Mouse (Mus musculus): Measurements from ENCODE around the gene Mios. TPM values are rescaled to one million over a fixed set of nuclear protein-coding genes. Genes with fewer than 3 reads are reported as not detected.

Gene Mios
- polyA plus RNA-seq, 1 experiment, result 4.3 TPM

GRCm38 (mm10) chr6:8278426-8279002 lies 69.5 kb downstream of the Mios start:
- DNase-seq (ENCODE audit: low read depth), result no peak

GRCm38 (mm10) chr6:8283255-8283654 lies 74.2 kb downstream of the Mios start:
- no peak for DNase-seq (ENCODE audit: low read depth)

GRCm38 (mm10) chr6:8285401-8285960 lies 76.5 kb downstream of the Mios start:
- DNase-seq (ENCODE audit: low read depth), result no peak

Other genes with a start within 250 kb of the Mios start
- gene Col28a1, start 16.6 kb upstream of the Mios start, polyA plus RNA-seq (2012; rRNA removed), result 0.22 and 0.36 TPM in 2 replicates
- gene Rpa3, start 50.0 kb downstream of the Mios start, polyA plus RNA-seq (2012; rRNA removed), result 5.2 and 5.3 TPM in 2 replicates
- gene Umad1, start 50.1 kb downstream of the Mios start, polyA plus RNA-seq (2012; rRNA removed), result 12.4 and 15.6 TPM in 2 replicates
- 0.63 and 1.5 TPM in 2 replicates for gene Gm45062, start 50.2 kb downstream of the Mios start, polyA plus RNA-seq (2012; rRNA removed)

All from gonadal fat pad, adult 2 months (tissue).